ENCODE assay signal across 10 mouse cellular contexts in genomic region chr12:5253289-5254005, GRCm38 (mm10).
DNase-seq lines count a peak whose midpoint lies in the region; ATAC-seq lines count a peak whose summit lies in the region.
"Had no signal": no experiment of that assay in that cellular context is flagged by ENCODE, and none has a peak within 500 bp of the region (broad histone marks: within the 10 kb centered on the region; RNA-seq: fewer than 3 reads in every experiment).

No protein-coding gene starts in this region.

- H3K9ac ChIP-seq in hindbrain, embryonic 14.5 days = no peak overlapping the region
- H3K9ac ChIP-seq in midbrain, embryonic 13.5 days (replicated peaks) = no peak overlapping the region

- no peaks in the 10 kb centered on the region for H3K36me3 ChIP-seq in embryonic facial prominence, embryonic 10.5 days (replicated peaks)
- no peaks in the 10 kb centered on the region for H3K36me3 ChIP-seq in hindbrain, embryonic 14.5 days (replicated peaks; ENCODE audit: control insufficient read depth, insufficient read depth)
- no peaks in the 10 kb centered on the region for H3K36me3 ChIP-seq in midbrain, embryonic 13.5 days

- H3K4me2 ChIP-seq in hindbrain, embryonic 14.5 days (replicated peaks) = no peak overlapping the region
- no peak overlapping the region for H3K4me2 ChIP-seq in midbrain, embryonic 13.5 days (replicated peaks)

- no peaks in the 10 kb centered on the region for H3K27me3 ChIP-seq in embryonic facial prominence, embryonic 10.5 days (replicated peaks; ENCODE audit: low read depth, poor library complexity, severe bottlenecking)
- no peaks in the 10 kb centered on the region for H3K27me3 ChIP-seq in hindbrain, embryonic 14.5 days (ENCODE audit: control insufficient read depth, insufficient read depth, low read length)
- no peaks in the 10 kb centered on the region for H3K27me3 ChIP-seq in midbrain, embryonic 13.5 days
- H3K27me3 ChIP-seq: Patski had no signal

- peak; percentile 21 for DNase-seq in cerebellum, adult 9-11 months
- DNase-seq in cerebellum, adult 8-10 months = no peak
- DNase-seq in embryonic facial prominence, embryonic 10.5 days (ENCODE audit: low spot score) = no peak
- DNase-seq in hindbrain, embryonic 14.5 days (ENCODE audit: low spot score) = no peak
- no peak for DNase-seq in heart, adult 8-10 months (ENCODE audit: low spot score)
- DNase-seq in kidney, adult 18-20 months = no peak
- DNase-seq: heart, postnatal 14 days had no signal

- H3K9me3 ChIP-seq in embryonic facial prominence, embryonic 10.5 days = no peaks in the 10 kb centered on the region
- no peaks in the 10 kb centered on the region for H3K9me3 ChIP-seq in hindbrain, embryonic 14.5 days (ENCODE audit: control insufficient read depth, low read length)
- no peaks in the 10 kb centered on the region for H3K9me3 ChIP-seq in midbrain, embryonic 13.5 days

- peaks cover 68% of the 10 kb centered on the region for H3K4me1 ChIP-seq in embryonic facial prominence, embryonic 10.5 days
- peaks cover 26% of the 10 kb centered on the region for H3K4me1 ChIP-seq in hindbrain, embryonic 14.5 days (replicated peaks; ENCODE audit: control insufficient read depth, insufficient read depth, low read length)
- H3K4me1 ChIP-seq in midbrain, embryonic 13.5 days (replicated peaks) = peaks cover 46% of the 10 kb centered on the region

- ATAC-seq in hindbrain, embryonic 14.5 days (ENCODE audit: low FRiP score) = peak; percentile 46
- peak; percentile 48 for ATAC-seq in midbrain, embryonic 13.5 days
- no peak for ATAC-seq in monocyte, adult 5-6 weeks (replicated peaks; ENCODE audit: insufficient number of reproducible peaks, low FRiP score, low TSS enrichment, poor library complexity, severe bottlenecking)
- ATAC-seq: Patski had no signal

- WGBS in embryonic facial prominence, embryonic 10.5 days = 76% methylated on average over 10 of the region's 10 CpGs
- WGBS in hindbrain, embryonic 14.5 days = 43% methylated on average over 10 of the region's 10 CpGs
- WGBS in midbrain, embryonic 13.5 days = 38% methylated on average over 10 of the region's 10 CpGs

- H3K4me3 ChIP-seq in embryonic facial prominence, embryonic 10.5 days = no peak overlapping the region
- H3K4me3 ChIP-seq in hindbrain, embryonic 14.5 days (replicated peaks; ENCODE audit: low read length) = no peak overlapping the region
- no peak overlapping the region for H3K4me3 ChIP-seq in midbrain, embryonic 13.5 days (replicated peaks)

- peak overlapping the region; percentile 65 for H3K27ac ChIP-seq in embryonic facial prominence, embryonic 10.5 days (replicated peaks)
- peak overlapping the region; percentile 60 for H3K27ac ChIP-seq in hindbrain, embryonic 14.5 days
- H3K27ac ChIP-seq in midbrain, embryonic 13.5 days = peak overlapping the region; percentile 57
